Mouse (Mus musculus) urinary bladder, postnatal 36 days (tissue): ENCODE results near the gene Wnt5b.
"Not testable (repeated sequence)": the region's sequence is repeated elsewhere in the genome, so short reads cannot be mapped to it uniquely, and the experiment has no call there.

Experiments used
- DNase-seq, 2 experiments: peaks; one replicate each; pipeline ENCODE4 v3.0.0; 2022; ENCODE audit warnings: low spot score in 2 of 2, mixed read lengths in 1 of 2

Wnt5b gene

DNA sequence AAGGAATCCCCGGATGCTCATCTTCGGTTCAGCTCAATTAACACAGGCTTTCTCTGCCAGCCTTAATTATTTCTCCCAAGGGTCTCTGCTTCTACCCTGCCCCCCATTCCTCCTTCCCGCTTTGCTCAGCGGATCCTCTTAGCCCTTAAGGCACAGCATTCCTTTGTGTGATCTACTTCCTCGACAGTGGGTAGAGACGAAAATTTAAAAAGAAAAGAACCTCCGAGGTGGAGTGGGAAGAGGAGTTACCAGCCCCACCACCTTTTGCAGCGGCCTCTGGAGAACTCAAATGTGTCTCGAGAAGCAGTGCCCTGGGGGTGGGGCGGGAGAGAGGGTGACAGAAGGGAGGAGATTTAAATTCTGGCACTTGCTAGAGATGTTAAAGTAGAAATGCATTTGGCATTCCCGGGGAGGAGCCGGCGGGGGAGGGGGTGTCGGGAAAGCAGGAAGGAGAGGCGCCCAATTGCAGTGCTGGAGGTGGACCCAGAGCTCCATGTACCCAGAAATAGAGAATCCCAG lies 92.1 kb downstream of the Wnt5b start:
- DNase-seq, result peak in 1 of 2 experiments; percentile 49

DNA sequence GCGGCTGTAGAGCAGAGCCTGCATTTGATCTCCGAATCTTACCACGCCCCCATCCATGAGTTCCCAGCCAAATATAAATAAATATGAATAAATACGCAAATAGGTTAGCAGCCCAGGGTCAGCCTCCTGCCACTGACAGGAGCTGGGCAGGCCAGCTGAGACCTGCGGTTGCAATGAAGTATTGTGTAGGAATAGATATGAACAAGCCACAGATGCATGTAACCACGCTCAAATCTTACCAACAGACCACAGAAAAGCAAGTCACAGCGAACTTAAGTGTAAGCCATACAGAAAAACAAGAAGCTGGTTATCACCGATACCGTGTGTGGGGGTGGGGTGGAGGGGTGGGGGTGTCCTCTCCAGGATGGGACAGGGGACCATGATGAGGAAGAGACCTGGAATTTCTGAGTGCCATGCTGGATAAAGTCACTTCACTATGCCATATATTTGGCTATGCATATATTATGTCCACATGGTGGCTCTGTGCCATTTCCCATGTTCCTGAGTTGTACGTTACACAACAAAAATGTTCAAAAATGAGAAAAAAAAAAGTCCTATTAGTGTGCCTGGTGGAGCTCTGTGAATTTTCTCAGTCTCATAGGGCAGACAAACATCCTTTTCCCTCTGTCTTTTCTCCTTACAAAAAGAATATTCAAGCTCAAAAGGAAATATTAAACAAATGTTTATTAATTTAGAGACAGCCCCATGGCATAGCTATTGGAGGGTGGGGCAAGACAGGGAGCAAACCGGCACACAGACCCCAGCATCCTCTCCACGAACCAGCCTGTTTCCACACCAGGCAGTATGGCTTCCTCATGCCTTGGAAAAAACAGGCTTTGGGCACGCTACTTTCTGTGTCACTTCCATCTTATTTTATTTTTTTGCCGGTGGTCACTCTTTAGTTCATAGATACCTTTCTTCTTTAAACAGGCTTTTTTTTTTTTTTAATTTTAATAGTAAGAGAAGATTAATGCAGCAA lies 92.9 kb downstream of the Wnt5b start:
- no peak for DNase-seq

DNA sequence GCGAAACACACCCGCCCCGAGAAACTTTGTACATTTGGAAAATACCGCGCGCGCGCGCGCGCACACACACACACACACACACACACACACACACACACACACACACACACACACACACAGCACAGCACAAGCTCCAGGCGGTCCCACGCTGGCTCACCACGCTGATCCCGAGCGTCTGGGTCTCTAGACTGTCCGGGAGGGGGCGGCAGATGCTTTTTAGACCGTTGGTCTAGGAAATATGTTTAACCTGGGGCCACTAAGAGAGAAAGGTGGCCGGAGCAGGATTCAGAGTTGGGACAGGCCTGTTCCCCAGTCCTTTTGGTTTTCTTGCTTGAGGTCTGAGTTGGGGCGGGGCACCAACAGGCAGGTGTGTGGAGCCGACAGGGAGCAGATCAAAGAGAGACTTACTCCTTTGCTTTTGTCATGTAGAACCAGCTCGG lies 95.1 kb downstream of the Wnt5b start:
- peak; percentile 25 to 59 for DNase-seq

DNA sequence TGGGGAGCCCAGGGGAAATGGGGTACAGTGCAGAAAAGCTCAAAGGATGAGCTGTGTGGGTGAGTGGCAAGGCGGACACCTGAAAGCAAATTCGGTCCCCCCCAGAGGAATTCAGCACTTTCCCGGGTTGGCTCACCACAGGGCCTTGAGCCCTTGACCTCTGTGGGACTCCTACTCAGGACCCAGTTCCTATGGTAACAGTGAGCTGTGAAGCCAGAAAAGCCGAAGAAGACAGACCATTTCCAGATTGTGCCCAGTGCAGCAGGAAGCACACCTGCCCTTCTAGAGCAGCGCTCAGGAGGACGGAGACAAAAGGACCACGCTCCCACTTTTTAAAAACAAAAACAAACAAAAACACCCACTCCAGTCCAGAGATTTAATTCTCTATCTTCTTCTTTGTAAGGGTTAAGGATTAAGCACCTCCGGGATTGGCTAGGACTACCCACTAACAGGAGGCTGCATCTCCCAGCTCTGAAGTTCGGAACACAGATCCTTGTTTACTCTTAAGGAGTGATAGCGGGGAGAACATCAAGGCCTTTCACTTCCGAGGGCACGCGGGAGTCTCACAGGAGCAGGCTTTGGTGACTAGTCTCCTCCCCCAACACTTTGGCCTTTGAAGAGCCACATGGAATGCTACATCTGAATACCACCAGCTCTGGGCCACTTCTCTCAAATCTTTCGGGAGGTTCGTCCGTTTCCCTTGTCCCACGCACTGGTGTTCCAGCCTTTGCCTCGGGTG lies 95.7 kb downstream of the Wnt5b start:
- DNase-seq, result no peak

DNA sequence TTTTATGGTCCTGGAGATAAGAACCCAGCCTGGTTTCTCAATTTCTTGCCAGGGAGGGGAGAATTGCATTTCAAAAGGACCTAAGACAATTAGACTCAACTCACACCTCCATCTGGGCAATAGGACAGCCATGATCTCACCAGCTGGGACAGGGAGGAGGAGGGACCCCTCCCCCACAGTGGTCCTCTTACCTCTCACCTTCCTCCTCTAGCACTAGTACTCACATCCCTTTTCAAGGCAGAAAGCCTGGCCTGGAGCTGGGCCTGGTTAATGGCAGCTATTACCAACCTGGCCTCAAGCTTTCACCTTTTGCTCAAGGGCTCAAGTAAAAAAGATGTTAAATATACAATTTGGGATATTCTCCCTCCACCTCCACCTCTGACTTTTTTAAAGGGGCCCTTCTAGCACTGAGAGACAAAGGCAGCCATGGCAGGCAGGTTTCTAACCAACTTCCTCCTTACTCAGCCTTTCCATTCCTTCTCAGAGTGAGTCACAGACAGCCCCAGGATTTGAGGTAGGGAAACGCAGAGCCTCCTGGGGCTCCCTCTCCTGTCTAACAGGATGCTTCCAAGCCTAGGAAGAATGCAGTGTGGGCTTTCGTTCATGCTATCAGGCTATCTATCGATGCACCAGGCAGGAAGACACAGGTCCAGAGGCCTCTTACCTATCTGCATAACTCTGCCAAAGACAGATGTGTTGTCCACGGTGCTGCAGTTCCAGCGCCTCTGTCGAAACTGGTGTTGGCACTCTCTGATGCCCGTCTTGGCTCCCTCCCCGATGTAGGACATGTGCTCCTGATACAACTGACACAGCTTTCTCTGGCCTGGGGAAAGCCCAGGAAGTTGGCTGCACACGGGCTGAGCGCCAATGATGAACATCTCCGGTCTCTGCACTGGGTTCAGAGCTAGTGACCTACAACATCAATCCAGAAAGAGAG lies 98.2 kb downstream of the Wnt5b start:
- peak in 1 of 2 experiments; percentile 50 for DNase-seq

DNA sequence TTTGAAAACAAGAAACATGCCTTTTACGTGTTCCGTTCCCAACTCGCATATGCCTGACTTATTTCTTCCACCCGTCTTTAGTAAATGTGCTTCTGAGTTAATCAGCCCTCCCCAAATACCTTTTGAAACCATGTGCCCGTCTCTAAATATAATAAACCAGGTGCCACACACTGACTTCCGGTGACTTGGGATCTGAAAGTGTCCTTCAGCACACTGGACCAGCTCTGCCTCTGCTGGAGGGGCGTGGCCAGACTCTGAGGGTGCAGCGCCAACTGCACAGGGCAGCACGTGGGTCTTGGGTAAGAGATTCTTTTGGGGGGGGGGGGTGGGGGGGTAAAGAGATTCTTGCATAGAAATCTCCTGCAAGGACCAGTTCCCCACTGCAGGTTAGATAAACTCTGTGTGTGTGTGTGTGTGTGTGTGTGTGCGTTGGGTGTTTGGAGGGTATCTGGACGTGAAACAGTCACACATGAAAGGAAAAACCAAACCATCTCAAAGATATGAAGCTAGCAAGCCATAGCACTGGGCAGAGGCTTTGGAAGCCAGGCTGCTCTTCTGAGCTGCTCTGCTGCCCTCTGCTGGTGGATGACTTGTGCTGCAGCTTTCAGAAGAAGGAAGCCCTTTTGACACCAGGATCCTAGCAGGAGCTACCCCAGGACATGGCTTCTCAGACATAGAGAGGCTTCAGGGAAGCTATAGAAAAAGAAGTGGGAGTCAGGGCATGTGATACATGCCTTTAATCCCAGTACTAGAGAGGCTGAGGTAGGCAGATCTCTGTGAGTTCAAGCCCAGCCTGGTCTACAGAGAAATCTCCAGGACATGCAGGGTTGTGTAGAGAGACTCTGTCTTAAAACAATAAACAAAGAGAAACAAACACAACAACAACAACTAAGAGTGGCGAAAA lies 100.2 kb downstream of the Wnt5b start:
- DNase-seq, result peak; percentile 62 to 81

DNA sequence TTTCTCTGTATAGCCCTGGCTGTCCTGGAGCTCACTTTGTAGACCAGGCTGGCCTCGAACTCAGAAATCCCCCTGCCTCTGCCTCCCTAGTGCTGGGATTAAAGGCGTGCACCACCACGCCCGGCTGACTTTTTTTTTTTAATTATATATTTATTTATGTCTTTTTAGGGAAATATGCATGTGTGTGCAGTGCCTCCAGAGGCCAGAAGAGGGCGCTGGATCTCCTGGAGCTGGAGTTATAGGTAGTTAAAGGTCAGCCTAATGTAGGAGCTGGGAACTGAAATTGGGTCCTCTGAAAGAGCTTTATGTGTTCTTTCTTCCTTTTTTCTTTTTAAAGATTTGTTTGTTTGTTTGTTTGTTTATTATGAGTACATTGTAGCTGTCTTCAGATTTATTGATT lies 101.4 kb downstream of the Wnt5b start:
- DNase-seq, result not testable (repeated sequence)

DNA sequence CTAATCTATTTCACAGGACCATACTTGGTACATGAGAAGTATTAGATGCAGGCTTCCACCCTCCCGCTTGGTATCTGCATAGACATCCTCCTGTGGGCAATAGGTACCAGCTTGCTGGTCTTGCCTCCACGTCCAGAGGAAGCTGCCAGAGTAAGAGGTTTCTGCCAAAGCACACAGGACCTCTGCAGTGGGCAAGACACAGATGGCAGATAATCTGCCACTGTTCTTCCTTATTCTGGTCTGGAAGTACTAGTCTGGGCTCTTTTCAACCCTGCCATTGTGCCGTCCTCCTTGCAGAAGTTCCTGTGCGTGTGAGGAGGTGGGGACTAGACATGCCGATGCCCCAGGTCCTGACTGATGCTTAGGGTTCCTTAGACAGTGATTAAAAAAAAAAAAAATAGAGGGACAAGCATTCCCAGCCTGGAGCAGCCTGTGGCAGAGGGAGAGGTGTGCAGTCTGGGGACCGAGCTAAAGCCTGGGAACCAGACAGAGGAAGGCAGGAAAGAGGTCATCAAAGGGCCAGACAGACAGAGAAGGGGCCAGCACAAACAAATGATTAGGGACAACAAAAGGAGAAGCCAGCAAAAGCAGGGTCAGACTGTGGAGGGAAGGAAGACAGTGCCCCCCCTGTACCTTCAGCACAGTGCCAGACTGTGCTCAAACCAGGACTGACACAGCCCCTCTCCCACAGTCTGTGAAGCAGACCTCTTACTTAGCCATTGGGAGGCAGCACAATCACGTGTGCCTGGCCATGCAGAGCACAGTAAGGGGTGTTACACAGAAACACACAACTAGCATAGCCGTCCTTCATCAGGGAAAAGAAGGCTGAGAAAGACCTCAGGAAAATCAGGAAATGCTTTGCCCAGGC lies 106.0 kb downstream of the Wnt5b start:
- no peak for DNase-seq

DNA sequence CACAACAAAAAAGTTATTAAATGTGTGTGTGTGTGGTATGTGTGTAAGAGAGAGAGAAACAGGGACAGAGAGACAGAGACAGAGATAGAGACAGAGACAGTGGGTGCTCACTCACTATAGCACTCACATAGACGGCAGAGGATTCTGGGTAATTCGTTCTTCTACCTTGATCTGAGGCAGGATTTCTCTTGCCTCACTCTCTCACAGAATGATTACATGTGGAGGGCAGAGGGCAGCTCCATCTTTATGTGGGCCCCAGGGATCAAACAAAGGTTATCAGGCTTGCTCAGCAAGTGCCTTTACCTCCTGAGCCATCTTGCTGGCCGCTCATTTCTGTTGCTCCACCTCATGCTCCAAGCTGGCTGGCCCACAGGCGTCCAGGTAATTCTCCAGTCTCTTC lies 109.8 kb downstream of the Wnt5b start:
- DNase-seq, result no peak

DNA sequence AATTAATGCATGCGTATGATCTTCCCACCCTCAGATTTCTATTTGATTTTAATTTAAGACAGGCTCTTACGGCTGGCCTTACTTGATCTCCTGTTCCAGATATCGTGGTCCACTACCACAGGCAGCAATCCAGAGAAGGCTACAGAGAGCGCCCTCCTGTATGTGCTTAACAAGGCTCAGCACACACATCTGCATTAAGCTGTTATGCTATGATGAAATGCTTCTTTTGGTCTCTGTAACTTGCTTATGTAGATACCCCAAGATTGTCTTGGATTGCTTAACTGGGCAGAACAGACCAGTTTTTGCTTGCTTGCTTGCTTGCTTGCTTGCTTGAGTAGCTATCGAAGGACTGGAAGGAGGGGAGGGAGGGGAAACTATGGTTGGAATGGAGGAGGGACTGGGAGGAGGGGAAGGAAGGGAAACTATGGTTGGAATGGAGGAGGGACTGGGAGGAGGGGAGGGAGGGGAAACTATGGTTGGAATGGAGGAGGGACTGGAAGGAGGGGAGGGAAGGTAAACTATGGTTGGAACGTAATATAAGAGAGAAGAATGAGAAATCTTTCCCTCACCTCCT lies 112.3 kb downstream of the Wnt5b start:
- DNase-seq, result no peak

DNA sequence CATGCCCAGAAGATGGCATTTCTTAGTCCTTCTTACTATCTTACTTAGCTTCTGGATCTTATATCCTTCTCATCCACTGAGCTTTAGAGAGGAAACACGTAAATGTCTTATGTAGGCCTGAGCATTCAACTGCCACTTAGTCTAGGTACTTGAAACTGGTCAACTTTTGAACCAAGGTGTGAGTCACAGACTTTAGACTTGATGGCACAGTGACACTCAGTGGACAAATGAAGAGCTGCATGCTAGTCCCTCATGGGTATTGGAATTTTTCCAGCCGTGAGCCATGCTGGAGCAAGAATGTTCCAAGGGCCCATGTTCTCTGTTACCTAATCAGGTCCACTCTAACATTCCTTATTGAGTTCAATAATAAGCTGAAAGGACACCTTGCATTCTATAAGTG lies 113.6 kb downstream of the Wnt5b start:
- DNase-seq, result peak; percentile 70 to 71

DNA sequence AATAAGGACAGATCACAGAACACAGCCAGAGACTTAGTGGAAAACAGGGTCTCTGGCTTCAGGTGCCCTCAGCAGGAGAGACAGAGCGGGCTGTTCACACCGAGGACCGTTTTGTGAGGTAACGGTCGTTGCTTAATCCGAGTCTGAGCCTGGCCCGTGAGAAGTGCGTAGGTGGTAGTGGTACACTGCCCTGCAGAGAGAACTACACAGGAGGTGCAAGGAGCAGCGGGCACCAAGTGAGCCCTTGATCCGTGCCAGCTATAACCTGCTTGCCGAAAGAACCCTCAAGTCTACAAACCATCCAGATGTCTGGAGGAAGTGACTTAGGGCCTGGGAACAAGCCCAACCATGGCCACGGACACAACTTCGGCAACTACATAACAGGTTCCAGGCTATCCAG lies 114.8 kb downstream of the Wnt5b start:
- no peak for DNase-seq

DNA sequence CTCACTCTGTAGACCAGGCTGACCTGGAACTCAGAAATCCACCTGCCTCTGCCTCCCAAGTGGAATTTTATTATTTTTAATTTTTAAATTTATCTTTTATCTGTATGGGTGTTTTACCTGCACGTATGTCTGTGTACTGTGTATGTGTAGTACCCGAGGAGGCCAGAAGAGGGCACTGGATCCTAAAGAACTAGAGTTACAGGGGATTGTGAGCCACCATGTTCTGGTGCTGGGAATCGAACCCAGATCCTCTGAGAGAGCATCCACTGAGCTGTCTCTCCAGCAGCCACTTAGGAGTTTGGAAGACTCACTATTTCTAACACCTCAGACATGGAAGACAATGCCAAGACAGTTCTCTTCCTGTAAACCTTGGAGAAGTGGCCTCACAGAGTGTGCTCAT lies 115.5 kb downstream of the Wnt5b start:
- no peak for DNase-seq

DNA sequence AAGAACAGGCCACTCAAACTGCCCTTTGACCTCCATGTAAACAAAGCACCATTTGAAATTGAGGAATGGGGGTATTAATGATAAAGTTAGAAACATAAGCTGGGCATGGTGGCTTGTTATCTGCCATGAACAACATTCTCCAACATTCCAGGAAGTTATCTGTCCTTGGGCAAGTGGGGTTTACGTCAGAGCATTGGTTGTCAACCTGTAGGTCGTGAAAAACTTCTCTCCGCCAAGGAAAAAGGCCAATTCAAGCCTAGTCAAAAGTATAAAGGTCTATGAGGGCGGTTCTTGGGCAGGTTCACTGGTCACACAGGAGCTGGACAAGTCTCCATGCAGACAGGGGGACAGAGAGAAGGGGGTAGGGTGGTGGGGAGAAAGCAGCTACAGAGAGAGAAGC lies 123.1 kb downstream of the Wnt5b start:
- DNase-seq, result no peak

DNA sequence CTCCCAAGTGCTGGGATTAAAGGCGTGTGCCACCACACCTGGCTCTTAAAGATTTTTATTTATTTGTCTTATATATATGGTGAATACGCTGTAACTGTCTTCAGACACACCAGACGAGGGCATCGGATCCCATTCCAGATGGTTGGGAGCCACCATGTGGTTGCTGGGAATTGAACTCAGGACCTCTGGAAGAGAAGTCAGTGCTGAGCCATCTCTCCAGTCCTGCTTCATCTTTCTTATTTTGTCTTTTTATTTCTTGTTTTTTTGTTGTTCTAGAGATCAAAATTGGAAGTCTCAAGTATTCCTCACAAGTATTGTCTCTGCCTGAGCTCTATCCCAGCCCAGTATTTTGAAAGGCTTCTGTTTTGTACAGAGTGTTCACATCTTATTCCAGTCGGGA lies 123.8 kb downstream of the Wnt5b start:
- no peak for DNase-seq

DNA sequence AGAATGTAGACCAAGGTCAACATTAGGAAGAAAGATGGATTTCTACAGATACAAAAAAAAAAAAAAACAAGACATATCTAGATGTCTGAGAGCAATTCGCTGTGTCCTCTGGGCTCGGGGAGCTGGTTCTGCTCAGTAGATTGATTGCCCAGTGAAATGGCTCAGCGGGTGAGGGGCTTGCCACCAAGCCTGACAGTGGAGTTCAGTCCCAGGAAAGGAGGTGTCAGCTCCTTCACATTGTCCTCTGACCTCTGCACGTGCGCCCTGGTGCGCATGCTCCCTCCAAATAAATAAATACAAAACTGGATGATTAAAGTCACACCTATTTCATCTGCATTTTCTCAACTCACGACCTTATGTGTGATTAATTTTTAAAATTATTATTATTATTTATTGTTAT lies 124.7 kb downstream of the Wnt5b start:
- no peak for DNase-seq

DNA sequence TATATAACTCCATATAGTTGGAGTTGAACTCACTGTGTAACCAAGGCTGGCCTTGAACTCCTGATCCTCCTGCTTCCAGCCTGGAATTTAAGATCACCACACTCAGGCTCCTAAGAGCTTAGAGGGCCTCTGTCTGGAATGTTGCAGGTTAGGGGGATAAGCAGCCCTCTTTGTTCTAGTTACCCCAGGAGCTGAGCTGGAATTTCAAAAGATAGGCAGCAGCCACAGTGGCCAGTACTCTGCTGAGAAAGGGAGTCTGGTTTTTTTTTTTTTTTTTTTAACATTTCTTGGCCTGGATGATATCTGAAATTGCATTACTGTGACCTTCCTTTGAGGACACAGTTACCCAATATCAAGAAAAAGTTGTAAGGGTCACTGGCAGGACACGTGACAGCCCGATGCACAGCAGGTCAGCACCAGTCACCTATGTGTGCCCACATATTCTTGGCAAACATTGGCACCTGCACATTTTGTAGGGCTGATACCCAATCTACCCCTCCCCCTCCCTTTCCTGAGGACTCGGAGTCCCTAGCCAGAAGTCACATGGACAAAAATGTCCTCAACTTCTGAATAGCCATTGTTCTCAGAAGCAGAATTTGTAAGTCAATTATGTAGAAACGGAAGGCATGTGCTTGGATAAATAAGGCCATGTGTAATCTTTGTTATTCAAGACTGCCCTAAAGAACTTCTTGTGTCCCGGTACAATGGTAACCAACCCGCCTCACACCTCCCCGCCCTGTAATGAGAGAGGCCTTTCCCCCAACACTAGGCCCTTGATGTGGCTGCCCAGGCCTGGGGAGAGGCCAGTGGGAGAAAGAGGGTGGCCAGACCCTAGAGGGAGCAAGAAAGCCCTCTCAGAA lies 125.5 kb downstream of the Wnt5b start:
- no peak for DNase-seq

DNA sequence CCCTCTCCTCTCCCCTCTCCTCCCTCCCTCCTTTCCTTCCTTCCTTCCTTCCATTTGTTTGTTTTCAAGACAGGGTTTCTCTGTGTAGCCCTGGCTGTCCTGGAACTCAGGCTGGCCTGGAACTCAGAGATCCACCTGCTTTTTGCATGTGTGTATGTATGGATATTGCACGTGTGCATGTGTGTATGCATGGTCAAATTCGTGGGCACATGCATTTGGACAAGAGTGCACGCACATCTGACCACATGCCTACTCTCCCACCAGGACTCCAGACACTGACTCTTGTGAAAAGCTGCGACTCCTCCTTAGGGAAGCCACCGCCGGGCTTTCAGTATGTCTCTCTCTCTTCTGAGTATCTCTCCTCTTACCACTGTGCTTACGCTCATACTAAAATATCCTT lies 126.3 kb downstream of the Wnt5b start:
- no peak for DNase-seq
